Mouse (Mus musculus) hindbrain, embryonic 13.5 days (tissue): Measurements from ENCODE around the gene Kcnip1. TPM values are rescaled to one million over a fixed set of nuclear protein-coding genes. Genes with fewer than 3 reads are reported as not detected.

Experiments used
- ATAC-seq: fragments of 200-750 bp; cut with Nextera tagmentation; 2 replicates; pipeline ENCODE4 v1.8.0; 2017; ENCODE audit warnings: moderate TSS enrichment; ENCODE audit not compliant: low FRiP score
- H3K27ac ChIP-seq: fragments of 300-500 bp; sonication (generic); 2 replicates; pipeline ENCODE4 v1.5.1; 2015; ENCODE audit warnings: inconsistent platforms, mild to moderate bottlenecking, moderate library complexity
- H3K27me3 ChIP-seq: fragments of 300-500 bp; sonication (generic); 2 replicates; pipeline ENCODE4 v1.6.1; 2015; ENCODE audit warnings: mild to moderate bottlenecking, inconsistent platforms
- H3K36me3 ChIP-seq: fragments of 300-500 bp; sonication (generic); 2 replicates; pipeline ENCODE4 v1.6.1; 2015; ENCODE audit warnings: mild to moderate bottlenecking, inconsistent platforms
- H3K4me1 ChIP-seq: fragments of 300-500 bp; sonication (generic); replicated peaks from 2 replicates; pipeline ENCODE4 v1.6.1; 2015; ENCODE audit warnings: inconsistent platforms
- H3K4me2 ChIP-seq: fragments of 300-500 bp; sonication (generic); 2 replicates; pipeline ENCODE4 v1.6.1; 2015; ENCODE audit warnings: inconsistent platforms, mild to moderate bottlenecking, moderate library complexity
- H3K4me3 ChIP-seq: fragments of 300-500 bp; sonication (generic); 2 replicates; pipeline ENCODE4 v1.5.1; 2015; ENCODE audit warnings: mild to moderate bottlenecking, inconsistent platforms
- H3K9ac ChIP-seq: fragments of 300-500 bp; sonication (generic); 2 replicates; pipeline ENCODE4 v1.6.1; 2015; ENCODE audit warnings: mild to moderate bottlenecking, inconsistent platforms
- H3K9me3 ChIP-seq: fragments of 300-500 bp; sonication (generic); 2 replicates; pipeline ENCODE4 v1.6.1; 2016; ENCODE audit warnings: inconsistent platforms
- WGBS: fragments of 180-500 bp; shearing (Covaris S2); methylation state at CpG from one replicate; pipeline ENCODE4 v1.1.7; 2015; 5-methylcytosine and 5-hydroxymethylcytosine counted together
- polyA plus RNA-seq: library from polyadenylated mRNA; unstranded; fragments of >200 nt; fragmentation: Nextera tagmentation; extraction: Ambion mirVana; gene quantifications from 2 replicates; pipeline ENCODE4 v1.2.1, GENCODE M21; 2015

Kcnip1 gene
- polyA plus RNA-seq, 1 experiment from 2014 or later = 71.3 TPM

DNA sequence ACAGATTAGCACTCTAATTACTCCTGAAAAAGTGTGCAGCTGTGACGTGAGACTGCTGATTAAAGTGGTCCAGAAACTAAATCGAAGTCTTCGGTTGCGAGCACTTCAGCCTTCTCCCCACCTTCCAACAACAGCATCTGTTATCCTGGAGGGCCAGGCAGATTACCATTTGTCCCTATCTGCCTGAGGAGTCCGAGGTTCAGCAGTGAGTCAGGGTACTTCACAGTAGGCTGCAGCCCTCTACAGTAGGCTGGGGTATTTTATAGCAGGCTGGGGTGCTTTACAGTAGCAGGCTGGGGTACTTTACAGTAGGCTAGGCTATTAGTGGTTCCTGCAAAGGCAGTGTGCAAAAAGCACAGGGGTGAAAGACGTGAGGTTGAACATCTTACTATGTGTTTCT lies 324.6 kb downstream of the Kcnip1 start:
- Histone ChIP-seq H3K4me2 (no peak overlapping the region), H3K4me1 (peaks cover 40% of the 10 kb centered on the region), H3K27ac (peak overlapping the region; percentile 59), H3K9ac (no peak overlapping the region), H3K27me3 (no peaks in the 10 kb centered on the region; the same call in 1 of the 2 replicates), H3K4me3 (no peak overlapping the region), H3K36me3 (no peaks in the 10 kb centered on the region), H3K9me3 (no peaks in the 10 kb centered on the region)
- 51% methylated on average over 6 of the region's 6 CpGs for WGBS
- no peak for ATAC-seq

- peaks cover 33% of the 10 kb centered on the region for H3K4me1 ChIP-seq
- no peak overlapping the region for H3K4me3 ChIP-seq
- no peaks in the 10 kb centered on the region for H3K36me3 ChIP-seq
- H3K9me3 ChIP-seq = no peaks in the 10 kb centered on the region
- no peak overlapping the region for H3K9ac ChIP-seq
- 88% methylated on average over 2 of the region's 2 CpGs for WGBS
- H3K27me3 ChIP-seq = no peaks in the 10 kb centered on the region
- ATAC-seq = no peak
- H3K27ac ChIP-seq = no peak overlapping the region
- no peak overlapping the region for H3K4me2 ChIP-seq
These were observed 329.4 kb downstream of the Kcnip1 start for GRCm38 (mm10) chr11:33663599-33663998.

DNA sequence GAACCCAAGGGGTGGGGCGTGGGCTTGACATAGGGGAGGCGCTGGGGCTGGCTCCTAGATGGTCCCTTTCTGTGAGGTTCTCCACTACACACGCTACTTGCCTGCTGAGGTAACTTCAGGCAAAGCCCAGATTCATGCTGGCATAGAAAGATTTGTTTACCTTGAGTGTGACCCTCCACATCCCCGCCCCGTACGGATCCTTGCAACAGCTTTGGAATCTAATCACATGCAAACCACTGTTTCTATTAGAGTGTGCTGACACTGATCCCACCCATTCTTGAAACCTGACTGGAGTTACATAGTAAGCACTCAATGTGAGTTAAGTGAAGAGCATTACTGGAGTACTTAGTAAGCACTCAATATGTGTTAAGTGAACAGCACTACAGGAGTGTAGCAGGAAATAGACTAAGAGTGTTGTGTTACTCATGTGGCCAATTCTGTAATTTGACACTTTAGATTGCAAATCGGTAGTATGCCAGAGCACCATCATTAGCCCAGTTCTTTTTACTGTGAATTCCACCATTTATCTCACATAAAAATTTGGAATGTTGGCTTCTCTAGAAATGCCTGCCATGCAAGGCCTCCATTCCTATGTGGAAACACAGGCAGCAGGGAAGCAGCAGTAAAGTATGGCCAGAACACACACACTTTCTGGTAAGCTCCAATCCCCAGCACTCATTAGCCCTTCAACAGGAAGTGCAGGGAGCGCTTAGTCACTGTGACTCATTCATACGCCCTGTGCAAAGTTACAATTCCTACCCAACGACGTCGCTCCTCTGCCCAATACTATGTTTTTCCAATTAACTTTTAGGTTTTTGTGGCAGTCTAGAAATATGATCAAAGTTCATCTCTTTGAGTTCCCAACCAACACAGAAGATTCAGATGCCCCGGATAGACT lies 332.7 kb downstream of the Kcnip1 start:
- Histone ChIP-seq H3K27ac (no peak overlapping the region), H3K4me2 (no peak overlapping the region), H3K4me1 (peaks cover 18% of the 10 kb centered on the region), H3K36me3 (no peaks in the 10 kb centered on the region), H3K4me3 (no peak overlapping the region), H3K27me3 (no peaks in the 10 kb centered on the region), H3K9ac (no peak overlapping the region), H3K9me3 (no peaks in the 10 kb centered on the region)
- ATAC-seq = no peak
- WGBS = 86% methylated on average over 13 of the region's 13 CpGs

- Histone ChIP-seq H3K4me2 (no peak overlapping the region), H3K9ac (no peak overlapping the region), H3K9me3 (no peaks in the 10 kb centered on the region), H3K27me3 (no peaks in the 10 kb centered on the region), H3K36me3 (no peaks in the 10 kb centered on the region), H3K4me1 (peaks cover 5% of the 10 kb centered on the region), H3K27ac (no peak overlapping the region), H3K4me3 (no peak overlapping the region)
- ATAC-seq = no peak
- WGBS = 78% methylated on average over 7 of the region's 7 CpGs
These were observed 336.9 kb downstream of the Kcnip1 start for GRCm38 (mm10) chr11:33655861-33656593.

- Histone ChIP-seq H3K4me2 (no peak overlapping the region), H3K9me3 (no peaks in the 10 kb centered on the region), H3K9ac (no peak overlapping the region), H3K4me1 (peaks cover 5% of the 10 kb centered on the region), H3K4me3 (no peak overlapping the region), H3K27me3 (no peaks in the 10 kb centered on the region), H3K27ac (no peak overlapping the region), H3K36me3 (no peaks in the 10 kb centered on the region)
- no peak for ATAC-seq
- 89% methylated on average over 3 of the region's 3 CpGs for WGBS
These were observed 337.7 kb downstream of the Kcnip1 start for GRCm38 (mm10) chr11:33655221-33655620.

- Histone ChIP-seq H3K4me3 (no peak overlapping the region), H3K9ac (no peak overlapping the region), H3K27me3 (no peaks in the 10 kb centered on the region), H3K4me2 (no peak overlapping the region), H3K4me1 (peaks cover 5% of the 10 kb centered on the region), H3K36me3 (no peaks in the 10 kb centered on the region), H3K27ac (no peak overlapping the region), H3K9me3 (no peaks in the 10 kb centered on the region)
- no peak for ATAC-seq
- 92% methylated on average over 2 of the region's 2 CpGs for WGBS
These were observed 338.5 kb downstream of the Kcnip1 start for GRCm38 (mm10) chr11:33654485-33654884.

GRCm38 (mm10) chr11:33649358-33649757 lies 343.6 kb downstream of the Kcnip1 start:
- Histone ChIP-seq H3K9ac (no peak overlapping the region), H3K27me3 (no peaks in the 10 kb centered on the region), H3K27ac (no peak overlapping the region), H3K4me3 (no peak overlapping the region), H3K36me3 (no peaks in the 10 kb centered on the region), H3K9me3 (no peaks in the 10 kb centered on the region), H3K4me1 (no peaks in the 10 kb centered on the region), H3K4me2 (no peak overlapping the region)
- WGBS = 75% methylated on average over 2 of the region's 2 CpGs
- no peak for ATAC-seq

DNA sequence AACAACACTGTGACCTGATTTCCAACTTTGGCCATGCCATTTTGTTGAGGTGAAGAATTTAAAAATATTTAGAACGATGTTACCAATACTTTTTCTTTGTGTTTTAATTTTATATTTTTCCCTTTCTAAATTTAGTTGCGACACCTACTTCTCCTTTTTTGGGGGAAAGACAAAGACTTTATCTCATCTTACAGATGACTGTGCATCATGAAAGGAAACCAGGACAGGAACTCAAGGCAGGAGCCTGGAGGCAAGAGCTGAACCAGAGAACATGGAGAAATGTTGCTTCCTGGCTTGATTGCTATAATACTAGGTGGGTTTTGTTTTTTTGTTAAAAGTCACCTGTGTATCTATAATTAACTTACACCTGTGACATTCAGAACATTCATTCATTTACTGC lies 355.8 kb downstream of the Kcnip1 start:
- H3K27ac ChIP-seq = no peak overlapping the region
- peaks cover 7% of the 10 kb centered on the region for H3K36me3 ChIP-seq
- H3K4me3 ChIP-seq = no peak overlapping the region
- no peaks in the 10 kb centered on the region for H3K27me3 ChIP-seq
- no peak overlapping the region for H3K9ac ChIP-seq
- no peak for ATAC-seq
- H3K9me3 ChIP-seq = no peaks in the 10 kb centered on the region
- WGBS = 96% methylated on average over 2 of the region's 2 CpGs
- no peaks in the 10 kb centered on the region for H3K4me1 ChIP-seq
- no peak overlapping the region for H3K4me2 ChIP-seq

- H3K4me2 ChIP-seq = no peak overlapping the region
- H3K36me3 ChIP-seq = no peaks in the 10 kb centered on the region
- WGBS = 90% methylated on average over 4 of the region's 4 CpGs
- H3K27me3 ChIP-seq = no peaks in the 10 kb centered on the region
- no peaks in the 10 kb centered on the region for H3K4me1 ChIP-seq
- H3K9ac ChIP-seq = no peak overlapping the region
- H3K27ac ChIP-seq = no peak overlapping the region
- H3K9me3 ChIP-seq = no peaks in the 10 kb centered on the region
- no peak for ATAC-seq
- no peak overlapping the region for H3K4me3 ChIP-seq
These were observed 365.7 kb downstream of the Kcnip1 start for GRCm38 (mm10) chr11:33627136-33627742.

GRCm38 (mm10) chr11:33614218-33614617 lies 378.7 kb downstream of the Kcnip1 start:
- Histone ChIP-seq H3K9me3 (no peaks in the 10 kb centered on the region), H3K27me3 (peaks cover 13% of the 10 kb centered on the region; the same call in 1 of the 2 replicates), H3K27ac (no peak overlapping the region), H3K4me1 (no peaks in the 10 kb centered on the region), H3K36me3 (no peaks in the 10 kb centered on the region), H3K4me2 (no peak overlapping the region), H3K9ac (no peak overlapping the region), H3K4me3 (no peak overlapping the region)
- 10% methylated on average over 15 of the region's 15 CpGs for WGBS
- peak; percentile 77; the same call in 1 of the 2 replicates for ATAC-seq

DNA sequence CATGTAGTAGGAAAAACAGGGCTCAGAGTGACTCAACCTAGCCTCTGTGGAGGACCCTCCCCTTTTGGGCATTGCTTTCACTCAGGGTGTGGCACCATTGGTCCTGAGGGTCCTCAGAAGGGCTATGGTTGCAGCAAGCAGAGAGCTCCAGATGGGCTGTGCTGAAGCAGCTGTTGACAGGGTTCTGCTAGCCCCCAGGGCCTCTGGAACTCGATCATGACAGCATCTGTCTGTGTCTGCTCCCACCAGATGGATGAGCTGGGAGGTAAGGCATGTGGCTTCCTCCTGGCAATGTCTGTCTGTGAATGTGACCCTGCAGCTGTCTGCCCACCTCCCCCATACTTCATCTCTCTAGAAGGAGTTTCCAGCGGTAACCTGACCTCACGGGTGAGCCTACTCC lies 385.2 kb downstream of the Kcnip1 start:
- Histone ChIP-seq H3K4me3 (no peak overlapping the region), H3K36me3 (no peaks in the 10 kb centered on the region), H3K27me3 (0 out of 2 replicates have a peak, but pooled peaks cover 5% of the 10 kb centered on the region), H3K4me2 (no peak overlapping the region), H3K4me1 (no peaks in the 10 kb centered on the region), H3K9ac (no peak overlapping the region), H3K9me3 (no peaks in the 10 kb centered on the region), H3K27ac (no peak overlapping the region)
- 39% methylated on average over 3 of the region's 3 CpGs for WGBS
- no peak for ATAC-seq

DNA sequence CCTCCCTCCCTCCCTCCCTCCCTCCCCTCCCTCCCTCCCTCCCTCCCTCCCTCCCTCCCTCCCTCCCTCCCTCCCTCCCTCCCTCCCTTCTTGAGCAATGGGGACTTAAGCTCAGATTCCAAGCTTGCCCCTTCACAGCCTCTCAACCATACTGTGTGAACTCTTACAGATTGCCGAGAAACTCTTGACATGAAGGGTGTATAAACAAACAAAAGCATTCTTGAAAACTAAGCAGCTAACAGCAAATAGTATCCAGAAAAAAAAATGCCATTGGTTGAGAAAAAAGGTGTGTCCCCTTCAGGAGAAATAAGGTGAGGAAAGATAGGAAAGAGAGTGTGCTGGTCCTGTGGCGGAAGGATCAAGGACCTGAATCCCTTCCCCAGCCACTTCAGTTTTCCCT lies 389.8 kb downstream of the Kcnip1 start:
- H3K9ac ChIP-seq = no peak overlapping the region
- H3K4me3 ChIP-seq = no peak overlapping the region
- no peak for ATAC-seq
- H3K27me3 ChIP-seq = no peaks in the 10 kb centered on the region
- H3K9me3 ChIP-seq = no peaks in the 10 kb centered on the region
- H3K36me3 ChIP-seq = no peaks in the 10 kb centered on the region
- 68% methylated on average over 2 of the region's 2 CpGs for WGBS
- no peaks in the 10 kb centered on the region for H3K4me1 ChIP-seq
- H3K4me2 ChIP-seq = no peak overlapping the region
- H3K27ac ChIP-seq = no peak overlapping the region
